Mouse (Mus musculus): ENCODE measurements around the gene Sema3b. TPM values are rescaled to one million over a fixed set of nuclear protein-coding genes. Genes with fewer than 3 reads are reported as not detected.

Gene Sema3b
- total RNA-seq, 1 experiment from 2014 or later, result 0.12 TPM

- ATAC-seq (ENCODE audit: extremely low read depth, insufficient number of reproducible peaks, low FRiP score, poor library complexity, severe bottlenecking), result no peak
Measured at GRCm38 (mm10) chr9:107555031-107555457, 54.0 kb downstream of the Sema3b start.

GRCm38 (mm10) chr9:107554319-107554825 is 54.7 kb downstream of the Sema3b start:
- ATAC-seq (ENCODE audit: extremely low read depth, insufficient number of reproducible peaks, low FRiP score, poor library complexity, severe bottlenecking), result peak; percentile 85

- ATAC-seq (ENCODE audit: extremely low read depth, insufficient number of reproducible peaks, low FRiP score, poor library complexity, severe bottlenecking), result no peak
Measured at GRCm38 (mm10) chr9:107553541-107554318, 55.3 kb downstream of the Sema3b start.

GRCm38 (mm10) chr9:107552690-107553393 is 56.2 kb downstream of the Sema3b start:
- ATAC-seq (ENCODE audit: extremely low read depth, insufficient number of reproducible peaks, low FRiP score, poor library complexity, severe bottlenecking), result no peak

GRCm38 (mm10) chr9:107551890-107552355 is 57.1 kb downstream of the Sema3b start:
- no peak for ATAC-seq (ENCODE audit: extremely low read depth, insufficient number of reproducible peaks, low FRiP score, poor library complexity, severe bottlenecking)

- peak; percentile 44 for ATAC-seq (ENCODE audit: extremely low read depth, insufficient number of reproducible peaks, low FRiP score, poor library complexity, severe bottlenecking)
Measured at GRCm38 (mm10) chr9:107551117-107551889, 57.7 kb downstream of the Sema3b start, which contains the start of gene Rassf1. TSS of gene Rassf1 (plus strand) at chr9:107551555.

- no peak for ATAC-seq (ENCODE audit: extremely low read depth, insufficient number of reproducible peaks, low FRiP score, poor library complexity, severe bottlenecking)
Measured at GRCm38 (mm10) chr9:107550491-107551116, 58.4 kb downstream of the Sema3b start.

GRCm38 (mm10) chr9:107549297-107550074 is 59.5 kb downstream of the Sema3b start:
- no peak for ATAC-seq (ENCODE audit: extremely low read depth, insufficient number of reproducible peaks, low FRiP score, poor library complexity, severe bottlenecking)

GRCm38 (mm10) chr9:107548820-107549219 is 60.2 kb downstream of the Sema3b start:
- ATAC-seq (ENCODE audit: extremely low read depth, insufficient number of reproducible peaks, low FRiP score, poor library complexity, severe bottlenecking), result no peak

- ATAC-seq (ENCODE audit: extremely low read depth, insufficient number of reproducible peaks, low FRiP score, poor library complexity, severe bottlenecking), result no peak
Measured at GRCm38 (mm10) chr9:107547957-107548356, 61.1 kb downstream of the Sema3b start.

Other genes with a start within 250 kb of the Sema3b start
- 0.49 and 0.58 TPM in 2 replicates for gene Cacna2d2, start 209.6 kb downstream of the Sema3b start, total RNA-seq (2017)
- gene Tmem115, start 75.3 kb downstream of the Sema3b start, total RNA-seq (2017), result 18.6 and 20.4 TPM in 2 replicates
- gene Cyb561d2, start 67.0 kb downstream of the Sema3b start, total RNA-seq (2017), result 9.2 and 11.7 TPM in 2 replicates
- gene Nprl2, start 67.0 kb downstream of the Sema3b start, total RNA-seq (2017), result 29.4 and 36.7 TPM in 2 replicates
- gene Zmynd10, start 61.9 kb downstream of the Sema3b start, total RNA-seq (2017), result 0.86 TPM in 1 of 2 replicates, not detected in the other
- gene Rassf1, start 57.7 kb downstream of the Sema3b start, total RNA-seq (2017), result 70.8 and 78.2 TPM in 2 replicates
- 20.4 and 23.9 TPM in 2 replicates for gene Tusc2, start 46.0 kb downstream of the Sema3b start, total RNA-seq (2017)
- 0.93 and 1.1 TPM in 2 replicates for gene Hyal2, start 41.3 kb downstream of the Sema3b start, total RNA-seq (2017)
- 2.6 and 2.8 TPM in 2 replicates for gene Hyal1, start 32.3 kb downstream of the Sema3b start, total RNA-seq (2017)
- 8.0 and 8.7 TPM in 2 replicates for gene Naa80, start 30.3 kb downstream of the Sema3b start, total RNA-seq (2017)
- 2.2 TPM in 1 of 2 replicates, not detected in the other for gene Hyal3, start 28.4 kb downstream of the Sema3b start, total RNA-seq (2017)
- gene Ifrd2, start 21.6 kb downstream of the Sema3b start, total RNA-seq (2017), result 11.2 and 20.1 TPM in 2 replicates
- 1,051 and 1,081 TPM in 2 replicates for gene Gnai2, start 26.1 kb upstream of the Sema3b start, total RNA-seq (2017)
- gene Slc38a3, start 60.3 kb upstream of the Sema3b start, total RNA-seq (2017), result not detected in 2 replicates
- gene Gnat1, start 70.5 kb upstream of the Sema3b start, total RNA-seq (2017), result 1.7 TPM in 1 of 2 replicates, not detected in the other
- 0.12 and 0.35 TPM in 2 replicates for gene Sema3f, start 101.2 kb upstream of the Sema3b start, total RNA-seq (2017)
- 662 and 675 TPM in 2 replicates for gene Rbm5, start 161.8 kb upstream of the Sema3b start, total RNA-seq (2017)

All from neutrophil, adult 5-6 weeks (primary cell).